Mouse (Mus musculus): Measurements from ENCODE around the gene Polr2b.

DNA sequence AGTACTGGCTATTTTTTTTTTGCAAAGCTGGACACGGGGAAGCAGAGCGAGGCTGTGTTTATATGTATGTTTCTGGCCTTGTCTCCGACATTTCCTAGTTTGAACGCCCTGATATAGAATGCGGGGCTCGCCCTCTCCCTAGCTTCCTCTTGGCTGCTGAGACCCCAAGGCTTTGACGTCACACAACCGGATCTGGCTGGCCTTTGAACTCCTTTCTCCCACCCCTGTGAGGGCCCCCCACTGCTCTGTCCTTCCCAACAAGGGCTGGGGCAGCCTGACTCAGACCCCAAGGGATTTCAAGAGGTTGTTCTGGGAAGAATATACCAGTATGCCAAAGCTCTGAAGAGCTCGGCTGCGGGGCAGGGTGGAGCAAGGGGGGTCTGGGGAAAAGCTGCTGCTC, 48.4 kb downstream of the Polr2b start:
- TF ChIP-seq CTCF (IDR thresholded peaks at IDR 0.05; ENCODE audit: low read depth, low read length) (no peak), TAL1 (conservative IDR thresholded peaks at IDR 0.05; ENCODE audit: low read depth, low read length) (no peak), GATA1 (IDR thresholded peaks at IDR 0.05; ENCODE audit: borderline replicate concordance, low read length) (no peak), GATA2 (IDR thresholded peaks at IDR 0.05; ENCODE audit: borderline replicate concordance, low read depth, low read length) (no peak), POLR2AphosphoS5 (IDR thresholded peaks at IDR 0.05; ENCODE audit: insufficient replicate concordance, low read depth, low read length) (no peak)

Measured in G1E (cell line).